Mouse (Mus musculus): ENCODE results near the gene Gadd45gip1.

GRCm38 (mm10) chr8:84784681-84785505, 46.4 kb upstream of the Gadd45gip1 start:
- no peak for TF ChIP-seq ZNF384 (IDR thresholded peaks at IDR 0.05; ENCODE audit: low read depth, low read length)
- no peak for TF ChIP-seq HCFC1 (IDR thresholded peaks at IDR 0.05; ENCODE audit: borderline replicate concordance, insufficient read depth, low read length)
- no peak for TF ChIP-seq MAFK (IDR thresholded peaks at IDR 0.05; ENCODE audit: insufficient read depth, low read depth, low read length)
- no peak for TF ChIP-seq ZC3H11A (IDR thresholded peaks at IDR 0.05; ENCODE audit: borderline replicate concordance, low read depth, low read length)
- TF ChIP-seq CHD2 (IDR thresholded peaks at IDR 0.05; ENCODE audit: low read depth, low read length), result no peak
